Mouse (Mus musculus): Measurements from ENCODE around the gene Parp2.

GRCm38 (mm10) chr14:50802441-50802840, 5.2 kb upstream of the Parp2 start:
- TF ChIP-seq CTCF (IDR thresholded peaks at IDR 0.05; ENCODE audit: low read depth, low read length) (no peak), POLR2A (IDR thresholded peaks at IDR 0.05; ENCODE audit: insufficient read depth, low read length) (no peak), EP300 (IDR thresholded peaks at IDR 0.05; ENCODE audit: insufficient read depth, low read depth, low read length) (no peak)

Data from ES-Bruce4 (cell line).